Mouse (Mus musculus): Measurements from ENCODE around the gene Aox3. TPM values are rescaled to one million over a fixed set of nuclear protein-coding genes. Genes with fewer than 3 reads are reported as not detected.

The Aox3 gene
- polyA plus RNA-seq, 1 experiment from 2014 or later = 0.83 TPM

GRCm38 (mm10) chr1:58107066-58107465 lies 5.9 kb upstream of the Aox3 start:
- Histone ChIP-seq H3K36me3 (no peaks in the 10 kb centered on the region), H3K4me3 (no peak overlapping the region), H3K27me3 (no peaks in the 10 kb centered on the region), H3K27ac (no peak overlapping the region), H3K9ac (no peak overlapping the region), H3K4me2 (no peak overlapping the region), H3K9me3 (no peaks in the 10 kb centered on the region), H3K4me1 (no peaks in the 10 kb centered on the region)
- 83% methylated on average over 2 of the region's 2 CpGs for WGBS
- no peak for ATAC-seq (ENCODE audit: insufficient number of reproducible peaks, insufficient read depth, low FRiP score, low TSS enrichment, low read depth)

GRCm38 (mm10) chr1:58110241-58110640 lies 2.7 kb upstream of the Aox3 start:
- Histone ChIP-seq H3K27ac (no peak overlapping the region), H3K9me3 (no peaks in the 10 kb centered on the region), H3K9ac (no peak overlapping the region), H3K36me3 (no peaks in the 10 kb centered on the region), H3K4me3 (no peak overlapping the region), H3K27me3 (no peaks in the 10 kb centered on the region), H3K4me2 (no peak overlapping the region), H3K4me1 (peaks cover 3% of the 10 kb centered on the region)
- 92% methylated on average over 5 of the region's 5 CpGs for WGBS
- ATAC-seq (ENCODE audit: insufficient number of reproducible peaks, insufficient read depth, low FRiP score, low TSS enrichment, low read depth) = no peak

DNA sequence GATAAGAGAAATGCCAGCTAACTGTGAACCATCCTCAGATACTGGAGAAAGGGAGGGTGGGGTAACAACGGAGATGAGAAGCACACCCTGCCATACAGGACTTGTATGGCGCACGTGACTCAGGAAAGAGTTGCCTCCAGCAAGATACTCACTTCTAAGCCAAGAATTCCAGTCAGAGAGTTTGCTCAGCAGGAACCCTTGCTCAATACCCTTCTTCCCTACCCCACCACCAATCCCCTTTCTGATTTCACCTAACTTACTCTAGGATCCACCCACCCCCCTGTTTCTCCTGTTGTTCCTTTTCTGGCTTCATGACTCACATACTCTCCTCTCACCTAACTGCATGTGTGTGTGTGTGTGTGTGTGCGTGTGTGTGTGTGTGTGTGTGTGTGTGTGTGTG lies 1.6 kb upstream of the Aox3 start:
- WGBS = 80% methylated on average over 4 of the region's 4 CpGs

DNA sequence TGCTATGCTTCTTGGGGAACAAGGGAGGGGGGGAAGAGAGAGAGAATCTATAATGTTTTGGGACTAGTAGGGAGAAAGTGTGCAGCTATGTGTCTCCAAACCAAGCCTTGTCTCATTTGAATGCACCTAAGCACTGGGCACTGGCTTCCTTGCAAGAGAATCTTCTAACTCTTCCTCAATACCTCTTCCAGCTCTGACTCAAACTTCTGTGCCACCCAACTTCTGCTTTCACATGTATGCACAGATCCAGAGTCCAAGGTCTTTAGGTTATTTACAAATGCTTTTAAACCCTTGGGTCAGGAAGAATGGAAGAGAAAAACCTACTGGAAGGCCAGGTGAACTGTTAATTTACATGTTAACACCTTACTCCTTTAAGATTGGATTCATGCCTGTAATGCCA lies 511 bp downstream of the Aox3 start:
- H3K4me1 ChIP-seq = peaks cover 3% of the 10 kb centered on the region
- H3K27me3 ChIP-seq = no peaks in the 10 kb centered on the region
- no peak overlapping the region; the same call in 1 of the 2 replicates for H3K4me2 ChIP-seq
- H3K9ac ChIP-seq = no peak overlapping the region
- no peak overlapping the region for H3K27ac ChIP-seq
- H3K36me3 ChIP-seq = no peaks in the 10 kb centered on the region
- no peaks in the 10 kb centered on the region for H3K9me3 ChIP-seq
- no peak overlapping the region for H3K4me3 ChIP-seq
- ATAC-seq (ENCODE audit: insufficient number of reproducible peaks, insufficient read depth, low FRiP score, low TSS enrichment, low read depth) = no peak

More for the DNA sequence above, 1.6 kb upstream of the Aox3 start:
- no peak for ATAC-seq (ENCODE audit: insufficient number of reproducible peaks, insufficient read depth, low FRiP score, low TSS enrichment, low read depth)
- Histone ChIP-seq H3K27ac (no peak overlapping the region), H3K36me3 (no peaks in the 10 kb centered on the region), H3K9me3 (no peaks in the 10 kb centered on the region), H3K4me1 (peaks cover 3% of the 10 kb centered on the region), H3K4me3 (no peak overlapping the region), H3K27me3 (no peaks in the 10 kb centered on the region), H3K9ac (no peak overlapping the region), H3K4me2 (no peak overlapping the region)

DNA sequence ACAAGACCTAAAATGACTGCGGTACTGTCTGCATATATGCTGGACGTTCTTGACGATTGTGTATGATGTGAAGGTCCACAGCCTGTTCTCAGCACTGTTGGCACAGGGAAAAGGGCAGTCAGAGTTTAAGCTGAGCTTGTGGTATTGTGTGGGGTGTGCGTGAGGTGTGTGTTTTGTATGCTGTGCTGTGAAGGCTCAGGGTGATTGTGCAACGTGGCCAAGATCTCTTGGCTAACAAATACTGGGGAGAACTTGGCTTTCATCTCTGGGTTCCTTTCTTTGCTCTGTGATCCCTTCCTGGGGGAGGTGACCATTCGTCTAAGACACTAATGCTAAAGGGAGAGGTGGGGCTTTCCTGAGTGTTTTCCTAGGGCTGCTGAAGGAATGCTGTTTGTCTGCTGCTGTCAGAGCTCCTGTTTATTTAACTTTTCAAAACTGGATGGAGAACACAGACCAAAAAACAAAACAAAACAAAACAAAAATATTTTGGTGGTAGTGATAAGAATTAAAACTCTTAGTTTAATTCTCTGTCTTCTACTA lies 1.2 kb downstream of the Aox3 start:
- H3K36me3 ChIP-seq = no peaks in the 10 kb centered on the region
- no peak overlapping the region for H3K4me3 ChIP-seq
- no peak for ATAC-seq (ENCODE audit: insufficient number of reproducible peaks, insufficient read depth, low FRiP score, low TSS enrichment, low read depth)
- H3K27ac ChIP-seq = no peak overlapping the region
- 75% methylated on average over 6 of the region's 6 CpGs for WGBS
- no peak overlapping the region for H3K9ac ChIP-seq
- H3K4me1 ChIP-seq = peaks cover 3% of the 10 kb centered on the region
- H3K9me3 ChIP-seq = no peaks in the 10 kb centered on the region
- H3K27me3 ChIP-seq = no peaks in the 10 kb centered on the region
- H3K4me2 ChIP-seq = no peak overlapping the region

DNA sequence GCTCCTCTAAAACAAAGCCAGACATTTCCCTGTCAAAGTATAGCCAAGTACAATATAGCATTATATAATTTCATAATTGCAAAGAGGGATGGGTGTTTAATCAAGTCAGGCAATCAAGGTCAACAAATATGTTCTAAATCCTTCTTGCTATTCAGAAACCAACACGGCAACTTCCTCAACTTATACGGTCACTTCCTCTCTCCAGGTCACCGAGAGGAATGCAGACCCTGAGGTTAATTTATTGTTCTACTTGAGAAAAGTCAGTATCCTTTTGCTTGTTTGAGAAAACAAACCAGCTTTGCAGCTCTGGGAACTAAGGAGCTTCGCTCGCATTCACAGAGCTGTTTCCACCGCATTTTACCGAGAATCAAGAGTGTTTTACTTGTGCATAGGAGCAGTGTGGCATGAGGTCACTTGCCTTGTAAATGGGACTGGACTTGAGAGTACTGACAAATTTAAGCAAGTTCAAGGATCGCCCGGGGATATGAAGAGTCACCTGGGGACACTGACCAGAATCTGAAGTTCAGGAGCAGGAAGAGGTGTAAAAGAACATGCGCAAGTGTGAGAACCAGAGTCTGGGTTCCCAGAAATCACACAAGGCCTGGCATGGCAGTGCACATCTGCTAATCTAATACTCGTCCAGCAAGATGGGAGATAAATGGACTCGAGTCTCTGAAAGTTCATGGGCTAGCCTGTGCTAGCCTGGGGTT lies 1.9 kb downstream of the Aox3 start:
- 70% methylated on average over 12 of the region's 12 CpGs for WGBS
- no peak for ATAC-seq (ENCODE audit: insufficient number of reproducible peaks, insufficient read depth, low FRiP score, low TSS enrichment, low read depth)

DNA sequence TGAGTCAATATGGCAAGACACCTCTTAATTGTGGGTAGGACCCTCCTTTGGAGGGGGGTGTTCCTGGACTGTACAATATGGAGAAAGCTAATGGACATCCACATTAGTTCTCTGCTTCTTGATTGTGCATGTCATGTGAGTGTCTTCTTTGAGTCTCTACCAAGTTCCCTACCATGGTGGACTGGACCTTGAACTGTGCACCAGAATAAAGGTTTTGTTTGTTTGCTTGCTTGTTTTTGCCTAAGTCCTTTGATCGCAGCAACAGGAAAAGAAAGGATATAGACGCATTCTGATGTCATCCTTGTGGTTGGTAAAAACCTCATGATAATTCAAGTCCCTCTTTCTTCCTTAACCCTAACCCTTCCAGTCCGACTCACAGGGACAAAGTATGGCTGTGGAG lies 5.3 kb downstream of the Aox3 start:
- WGBS = 79% methylated on average over 3 of the region's 3 CpGs
- Histone ChIP-seq H3K27ac (no peak overlapping the region), H3K9ac (no peak overlapping the region), H3K27me3 (no peaks in the 10 kb centered on the region), H3K36me3 (no peaks in the 10 kb centered on the region), H3K4me1 (no peaks in the 10 kb centered on the region), H3K4me2 (no peak overlapping the region), H3K4me3 (no peak overlapping the region), H3K9me3 (no peaks in the 10 kb centered on the region)
- ATAC-seq (ENCODE audit: insufficient number of reproducible peaks, insufficient read depth, low FRiP score, low TSS enrichment, low read depth) = no peak

More for the DNA sequence above, 1.9 kb downstream of the Aox3 start:
- Histone ChIP-seq H3K9ac (no peak overlapping the region), H3K4me1 (peaks cover 3% of the 10 kb centered on the region), H3K9me3 (no peaks in the 10 kb centered on the region), H3K36me3 (no peaks in the 10 kb centered on the region), H3K27me3 (no peaks in the 10 kb centered on the region), H3K4me3 (no peak overlapping the region), H3K4me2 (no peak overlapping the region), H3K27ac (no peak overlapping the region)

- H3K4me1 ChIP-seq = no peaks in the 10 kb centered on the region
- no peak overlapping the region for H3K4me2 ChIP-seq
- H3K9ac ChIP-seq = no peak overlapping the region
- H3K27ac ChIP-seq = no peak overlapping the region
- no peak overlapping the region for H3K4me3 ChIP-seq
- no peaks in the 10 kb centered on the region for H3K27me3 ChIP-seq
- no peaks in the 10 kb centered on the region for H3K9me3 ChIP-seq
- no peak for ATAC-seq (ENCODE audit: insufficient number of reproducible peaks, insufficient read depth, low FRiP score, low TSS enrichment, low read depth)
- 90% methylated on average over 8 of the region's 8 CpGs for WGBS
- no peaks in the 10 kb centered on the region for H3K36me3 ChIP-seq
Observed at GRCm38 (mm10) chr1:58124901-58125300, 12.0 kb downstream of the Aox3 start.

DNA sequence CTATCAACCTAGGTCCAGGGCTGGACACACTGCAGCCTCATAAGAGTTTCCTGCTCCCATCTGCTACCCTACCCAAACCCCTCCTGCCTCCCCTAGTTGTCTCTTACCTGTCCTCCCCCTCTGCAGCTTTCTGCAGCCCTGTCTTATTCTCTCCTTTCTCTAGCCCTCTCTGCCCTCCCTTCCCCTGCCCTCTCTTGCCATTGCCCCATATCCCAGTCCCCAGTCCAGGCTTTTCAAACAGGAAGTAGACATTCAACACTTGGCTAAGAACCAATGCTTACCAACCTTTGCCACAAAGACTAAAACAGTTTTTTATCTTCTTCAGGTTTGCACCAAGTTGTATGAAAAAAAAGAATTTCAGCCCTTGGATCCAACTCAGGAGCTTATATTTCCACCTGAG lies 25.0 kb downstream of the Aox3 start:
- Histone ChIP-seq H3K27ac (no peak overlapping the region), H3K4me2 (no peak overlapping the region), H3K36me3 (no peaks in the 10 kb centered on the region), H3K4me1 (no peaks in the 10 kb centered on the region), H3K27me3 (no peaks in the 10 kb centered on the region), H3K9me3 (no peaks in the 10 kb centered on the region), H3K9ac (no peak overlapping the region), H3K4me3 (no peak overlapping the region)
- ATAC-seq (ENCODE audit: insufficient number of reproducible peaks, insufficient read depth, low FRiP score, low TSS enrichment, low read depth) = no peak

- 91% methylated on average over 9 of the region's 9 CpGs for WGBS
- no peaks in the 10 kb centered on the region for H3K4me1 ChIP-seq
- H3K36me3 ChIP-seq = no peaks in the 10 kb centered on the region
- H3K9me3 ChIP-seq = no peaks in the 10 kb centered on the region
- no peak overlapping the region for H3K4me2 ChIP-seq
- no peak for ATAC-seq (ENCODE audit: insufficient number of reproducible peaks, insufficient read depth, low FRiP score, low TSS enrichment, low read depth)
- no peak overlapping the region for H3K27ac ChIP-seq
- H3K9ac ChIP-seq = no peak overlapping the region
- H3K27me3 ChIP-seq = no peaks in the 10 kb centered on the region
- no peak overlapping the region for H3K4me3 ChIP-seq
Observed at GRCm38 (mm10) chr1:58138986-58139385, 26.1 kb downstream of the Aox3 start.

DNA sequence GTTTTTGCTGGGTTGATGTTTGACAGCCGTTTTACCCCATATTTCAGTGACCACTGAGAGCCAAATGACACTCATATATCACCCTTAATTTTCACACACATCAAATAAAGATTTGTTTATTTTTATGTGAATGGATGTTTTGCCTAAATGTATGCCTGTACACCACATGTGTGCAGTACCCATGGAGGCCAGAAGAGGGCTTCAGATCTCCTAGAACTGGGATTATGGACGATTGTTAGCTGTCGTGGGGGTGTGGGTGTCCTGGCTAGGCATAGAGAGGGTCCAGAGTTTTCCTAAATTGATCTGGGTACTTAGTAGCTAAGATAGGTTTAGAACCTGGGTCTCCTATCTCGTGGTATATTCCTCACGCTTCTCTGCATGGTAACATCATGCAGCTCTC lies 27.7 kb downstream of the Aox3 start:
- H3K36me3 ChIP-seq = no peaks in the 10 kb centered on the region
- no peaks in the 10 kb centered on the region for H3K27me3 ChIP-seq
- H3K27ac ChIP-seq = no peak overlapping the region
- no peaks in the 10 kb centered on the region for H3K9me3 ChIP-seq
- WGBS = 83% methylated on average over 5 of the region's 5 CpGs
- H3K4me3 ChIP-seq = no peak overlapping the region
- ATAC-seq (ENCODE audit: insufficient number of reproducible peaks, insufficient read depth, low FRiP score, low TSS enrichment, low read depth) = no peak
- no peaks in the 10 kb centered on the region for H3K4me1 ChIP-seq
- no peak overlapping the region for H3K9ac ChIP-seq
- H3K4me2 ChIP-seq = no peak overlapping the region

- WGBS = 69% methylated on average over 10 of the region's 10 CpGs
Observed at GRCm38 (mm10) chr1:58144384-58145069, 31.6 kb downstream of the Aox3 start.

More at GRCm38 (mm10) chr1:58144384-58145069, 31.6 kb downstream of the Aox3 start:
- no peaks in the 10 kb centered on the region for H3K27me3 ChIP-seq
- ATAC-seq (ENCODE audit: insufficient number of reproducible peaks, insufficient read depth, low FRiP score, low TSS enrichment, low read depth) = no peak
- H3K4me3 ChIP-seq = no peak overlapping the region
- H3K9ac ChIP-seq = no peak overlapping the region
- no peaks in the 10 kb centered on the region for H3K9me3 ChIP-seq
- H3K36me3 ChIP-seq = no peaks in the 10 kb centered on the region
- H3K4me1 ChIP-seq = no peaks in the 10 kb centered on the region
- no peak overlapping the region for H3K4me2 ChIP-seq
- no peak overlapping the region for H3K27ac ChIP-seq

All from embryonic facial prominence, embryonic 13.5 days (tissue).